Mouse (Mus musculus) forebrain, embryonic 13.5 days (tissue): Measurements from ENCODE around the gene D430019H16Rik. TPM values are rescaled to one million over a fixed set of nuclear protein-coding genes. Genes with fewer than 3 reads are reported as not detected.

ENCODE experiments used
- ATAC-seq: fragments of 200-750 bp; cut with Nextera tagmentation; 2 replicates; pipeline ENCODE4 v1.8.0; 2017
- H3K27ac ChIP-seq: fragments of 300-500 bp; sonication (generic); 2 replicates; pipeline ENCODE4 v1.5.1; 2015; ENCODE audit warnings: inconsistent platforms, mild to moderate bottlenecking, moderate library complexity
- H3K27me3 ChIP-seq: fragments of 300-500 bp; sonication (generic); 2 replicates; pipeline ENCODE4 v1.6.1; 2015; ENCODE audit warnings: mild to moderate bottlenecking, inconsistent platforms
- H3K36me3 ChIP-seq: fragments of 300-500 bp; sonication (generic); 2 replicates; pipeline ENCODE4 v1.6.1; 2015; ENCODE audit warnings: mild to moderate bottlenecking, inconsistent platforms; ENCODE audit not compliant: poor library complexity, severe bottlenecking
- H3K4me1 ChIP-seq: fragments of 300-500 bp; sonication (generic); 2 replicates; pipeline ENCODE4 v1.6.1; 2015; ENCODE audit warnings: inconsistent platforms
- H3K4me2 ChIP-seq: fragments of 300-500 bp; sonication (generic); 2 replicates; pipeline ENCODE4 v1.6.1; 2015; ENCODE audit warnings: inconsistent platforms, mild to moderate bottlenecking, moderate library complexity
- H3K4me3 ChIP-seq: fragments of 300-500 bp; sonication (generic); 2 replicates; pipeline ENCODE4 v1.5.1; 2015; ENCODE audit warnings: mild to moderate bottlenecking, inconsistent platforms
- H3K9ac ChIP-seq: fragments of 300-500 bp; sonication (generic); 2 replicates; pipeline ENCODE4 v1.6.1; 2015; ENCODE audit warnings: mild to moderate bottlenecking, inconsistent platforms
- H3K9me3 ChIP-seq: fragments of 300-500 bp; sonication (generic); replicated peaks from 2 replicates; pipeline ENCODE4 v1.6.1; 2016; ENCODE audit warnings: inconsistent platforms
- WGBS: fragments of 180-500 bp; shearing (Covaris S2); methylation state at CpG from one replicate; pipeline ENCODE4 v1.1.7; 2015; 5-methylcytosine and 5-hydroxymethylcytosine counted together
- polyA plus RNA-seq: library from polyadenylated mRNA; unstranded; fragments of >200 nt; fragmentation: Nextera tagmentation; extraction: Ambion mirVana; gene quantifications from 2 replicates; pipeline ENCODE4 v1.2.1, GENCODE M21; 2015

The D430019H16Rik gene
- polyA plus RNA-seq, 1 experiment from 2014 or later: 9.1 TPM

DNA sequence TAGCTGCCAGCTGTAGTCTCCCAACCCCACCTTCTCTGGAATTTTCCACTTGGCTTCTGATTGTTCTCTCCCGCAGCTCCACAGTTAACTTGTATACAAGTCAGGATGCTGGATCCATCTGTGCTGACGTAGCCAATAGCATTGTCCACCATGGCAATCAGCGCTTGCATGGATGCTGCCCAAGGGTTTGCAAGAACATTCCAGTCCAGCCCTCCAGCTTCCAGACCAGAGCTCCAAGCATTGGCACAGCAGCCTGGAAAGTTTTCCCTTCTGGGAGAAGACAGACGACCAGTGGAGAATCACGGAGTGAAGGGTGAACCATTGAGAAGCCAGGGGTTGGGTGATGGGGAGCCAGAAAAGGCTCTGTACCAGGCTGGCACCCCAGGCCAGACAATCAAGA lies 41.1 kb downstream of the D430019H16Rik start:
- no peaks in the 10 kb centered on the region for H3K27me3 ChIP-seq
- H3K9ac ChIP-seq: no peak overlapping the region
- no peak overlapping the region for H3K27ac ChIP-seq
- no peak overlapping the region for H3K4me3 ChIP-seq
- peaks cover 21% of the 10 kb centered on the region for H3K36me3 ChIP-seq
- H3K4me1 ChIP-seq: no peaks in the 10 kb centered on the region
- no peaks in the 10 kb centered on the region for H3K9me3 ChIP-seq
- WGBS: 85% methylated on average over 5 of the region's 5 CpGs
- ATAC-seq: no peak
- H3K4me2 ChIP-seq: no peak overlapping the region

DNA sequence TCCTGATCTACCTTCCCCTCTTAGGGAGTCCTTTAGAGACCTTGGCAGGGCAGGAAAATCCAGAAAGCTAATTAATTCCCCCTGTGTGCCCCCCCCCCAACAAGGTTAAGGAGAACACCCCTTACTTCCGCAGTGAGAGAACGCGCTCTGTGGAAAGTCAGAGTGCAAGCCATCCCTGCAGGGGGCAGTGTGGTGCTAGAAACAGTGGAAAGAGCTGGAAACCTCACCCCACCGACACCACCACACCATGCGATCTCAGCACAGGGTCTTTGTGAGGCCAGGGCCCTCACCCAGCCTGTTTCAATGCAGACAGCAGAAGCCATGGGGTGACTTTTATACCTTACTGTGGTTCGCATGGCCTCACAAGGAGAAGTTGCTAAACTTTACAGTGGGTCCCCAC lies 44.2 kb downstream of the D430019H16Rik start:
- no peaks in the 10 kb centered on the region for H3K27me3 ChIP-seq
- 10% methylated on average over 6 of the region's 6 CpGs for WGBS
- no peak overlapping the region for H3K4me3 ChIP-seq
- H3K4me2 ChIP-seq: no peak overlapping the region
- peak; percentile 52 for ATAC-seq
- H3K36me3 ChIP-seq: 0 out of 2 replicates have a peak, but pooled peaks cover 1% of the 10 kb centered on the region
- H3K9me3 ChIP-seq: no peaks in the 10 kb centered on the region
- no peak overlapping the region for H3K27ac ChIP-seq
- no peaks in the 10 kb centered on the region for H3K4me1 ChIP-seq
- no peak overlapping the region for H3K9ac ChIP-seq

DNA sequence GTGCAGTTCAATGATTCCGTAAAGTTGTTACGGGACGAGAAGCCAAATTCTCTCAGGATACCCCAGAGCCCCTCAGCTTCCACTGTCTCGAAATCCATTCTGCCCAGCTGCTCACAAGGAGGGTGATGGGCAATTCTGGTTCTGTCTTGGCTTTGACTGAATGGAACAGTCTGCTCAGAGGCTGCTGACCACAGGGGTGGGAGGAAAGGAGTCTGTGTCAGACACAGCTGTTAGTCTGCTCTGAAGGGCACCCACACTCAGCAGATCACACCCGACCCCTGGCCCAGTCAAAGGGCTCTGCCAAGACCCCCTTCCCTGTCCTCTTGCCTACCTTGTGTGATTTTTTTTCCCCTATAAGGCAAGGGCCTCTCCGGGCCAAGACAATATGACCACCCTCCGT lies 44.8 kb downstream of the D430019H16Rik start:
- H3K4me2 ChIP-seq: no peak overlapping the region
- H3K27ac ChIP-seq: no peak overlapping the region
- H3K9ac ChIP-seq: no peak overlapping the region
- H3K4me3 ChIP-seq: no peak overlapping the region
- no peaks in the 10 kb centered on the region for H3K4me1 ChIP-seq
- no peaks in the 10 kb centered on the region for H3K36me3 ChIP-seq
- H3K9me3 ChIP-seq: no peaks in the 10 kb centered on the region
- ATAC-seq: no peak
- H3K27me3 ChIP-seq: no peaks in the 10 kb centered on the region
- 87% methylated on average over 7 of the region's 7 CpGs for WGBS

DNA sequence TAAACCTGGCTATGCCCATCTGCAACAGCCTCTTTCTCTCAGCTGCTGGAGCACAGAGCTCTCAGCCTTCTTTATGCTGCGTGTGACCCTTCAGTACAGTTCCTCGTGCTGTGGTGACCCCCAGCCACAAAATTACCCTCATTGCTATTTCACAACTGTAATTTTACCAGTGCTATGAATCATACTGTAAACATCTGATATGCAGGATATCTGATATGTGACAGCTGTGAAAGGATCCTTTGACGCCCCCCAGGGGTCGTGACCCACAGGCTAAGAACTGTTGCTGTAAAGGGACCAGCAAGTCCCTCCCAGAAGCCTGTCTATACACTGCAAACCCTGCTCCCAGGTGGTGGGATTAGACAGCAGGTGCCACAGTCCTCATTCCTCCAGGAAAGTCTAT lies 45.2 kb downstream of the D430019H16Rik start:
- no peak for ATAC-seq
- Histone ChIP-seq H3K9me3 (no peaks in the 10 kb centered on the region), H3K9ac (no peak overlapping the region), H3K27ac (no peak overlapping the region), H3K4me1 (no peaks in the 10 kb centered on the region), H3K4me3 (no peak overlapping the region), H3K36me3 (no peaks in the 10 kb centered on the region), H3K27me3 (no peaks in the 10 kb centered on the region), H3K4me2 (no peak overlapping the region)
- WGBS: 72% methylated on average over 4 of the region's 4 CpGs

GRCm38 (mm10) chr12:105500940-105501339 lies 47.3 kb downstream of the D430019H16Rik start:
- Histone ChIP-seq H3K4me2 (no peak overlapping the region), H3K4me1 (no peaks in the 10 kb centered on the region), H3K27ac (no peak overlapping the region), H3K36me3 (no peaks in the 10 kb centered on the region), H3K9ac (no peak overlapping the region), H3K4me3 (no peak overlapping the region), H3K27me3 (no peaks in the 10 kb centered on the region), H3K9me3 (no peaks in the 10 kb centered on the region)
- 72% methylated on average over 5 of the region's 5 CpGs for WGBS
- ATAC-seq: no peak

DNA sequence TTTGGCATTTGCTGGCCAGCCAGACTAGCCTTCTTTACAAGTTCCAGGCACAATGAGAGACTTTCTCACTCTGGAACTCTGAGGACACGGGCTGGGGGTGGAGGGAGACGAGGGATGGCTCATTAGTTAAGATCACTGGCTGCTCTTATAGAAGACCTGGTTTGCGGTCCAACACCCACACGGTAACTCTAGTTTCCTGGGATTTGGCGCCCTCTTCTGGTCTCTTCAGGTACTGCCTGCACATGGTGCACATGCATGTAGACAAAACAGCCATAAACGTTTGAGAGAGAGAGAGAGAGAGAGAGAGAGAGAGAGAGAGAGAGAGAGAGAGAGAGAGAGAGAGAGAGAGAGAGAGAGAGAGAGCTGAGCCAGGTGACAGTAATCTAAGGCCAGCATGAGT lies 51.1 kb downstream of the D430019H16Rik start:
- Histone ChIP-seq H3K27ac (no peak overlapping the region), H3K4me1 (no peaks in the 10 kb centered on the region), H3K9me3 (no peaks in the 10 kb centered on the region), H3K4me2 (no peak overlapping the region), H3K4me3 (no peak overlapping the region), H3K36me3 (no peaks in the 10 kb centered on the region), H3K27me3 (no peaks in the 10 kb centered on the region), H3K9ac (no peak overlapping the region)
- no peak for ATAC-seq
- WGBS: 67% methylated on average over 6 of the region's 6 CpGs

DNA sequence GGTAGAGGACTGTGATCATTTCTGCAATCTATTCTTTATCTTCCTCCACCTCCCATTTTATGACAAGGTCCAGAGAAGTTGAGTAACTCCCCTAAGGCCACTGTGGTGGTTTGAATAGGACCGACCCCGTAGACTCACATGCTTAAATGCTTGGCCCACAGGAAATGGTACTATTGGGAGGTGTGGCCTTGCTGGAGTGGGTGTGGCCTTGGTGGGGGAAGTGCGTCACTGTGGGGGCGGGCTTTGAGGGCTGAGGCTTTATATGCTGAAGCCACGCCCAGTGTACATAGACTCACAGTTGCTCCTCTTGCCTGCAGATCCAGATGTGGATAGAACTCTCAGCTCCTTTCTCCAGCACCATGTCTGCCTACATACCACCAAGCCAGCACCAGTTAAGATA lies 57.5 kb downstream of the D430019H16Rik start:
- WGBS: 88% methylated on average over 5 of the region's 5 CpGs
- H3K36me3 ChIP-seq: no peaks in the 10 kb centered on the region
- no peak overlapping the region for H3K9ac ChIP-seq
- no peak overlapping the region for H3K4me3 ChIP-seq
- no peak for ATAC-seq
- no peaks in the 10 kb centered on the region for H3K4me1 ChIP-seq
- H3K9me3 ChIP-seq: no peaks in the 10 kb centered on the region
- no peaks in the 10 kb centered on the region for H3K27me3 ChIP-seq
- H3K4me2 ChIP-seq: no peak overlapping the region
- no peak overlapping the region for H3K27ac ChIP-seq

DNA sequence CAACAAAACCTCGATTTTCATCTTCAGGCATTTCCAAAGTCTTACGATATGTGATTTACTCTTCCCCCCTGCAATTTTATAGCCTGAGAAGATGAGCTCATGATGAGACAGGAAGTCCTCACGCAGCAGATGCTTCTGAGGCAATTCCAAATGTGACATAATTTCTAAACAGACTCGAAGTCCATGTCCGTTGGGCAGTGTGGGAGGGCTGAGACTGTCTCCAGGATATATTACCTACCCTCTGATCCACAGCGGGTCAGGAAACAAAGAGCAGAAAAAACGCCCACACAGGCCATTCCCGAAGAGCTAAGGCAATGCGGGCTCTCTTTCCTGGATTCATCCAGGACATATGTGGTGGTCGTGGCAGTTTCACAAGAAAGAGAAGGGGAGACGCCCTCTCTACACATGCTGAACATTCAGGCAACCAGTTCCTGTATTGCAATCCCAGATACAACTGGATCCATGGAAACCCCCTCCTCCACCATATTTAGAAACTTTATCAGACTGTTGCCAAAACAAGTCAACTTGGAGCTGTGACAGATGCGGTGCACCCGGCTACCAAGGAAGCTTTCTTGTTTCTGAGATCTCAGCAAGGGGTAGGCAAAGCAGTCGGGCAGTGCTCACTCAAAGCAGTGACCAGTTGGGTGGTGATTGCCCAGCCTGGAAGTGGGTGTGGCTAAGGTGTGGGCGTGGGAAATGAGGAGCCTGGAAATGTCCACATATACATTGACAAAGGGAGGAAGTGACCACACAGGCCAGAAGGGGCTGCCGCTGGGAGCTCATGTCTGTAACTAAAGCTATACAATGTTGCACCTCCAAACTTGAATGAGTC lies 58.2 kb downstream of the D430019H16Rik start:
- no peak for ATAC-seq
- Histone ChIP-seq H3K4me3 (no peak overlapping the region), H3K27ac (no peak overlapping the region), H3K9ac (no peak overlapping the region), H3K9me3 (no peaks in the 10 kb centered on the region), H3K27me3 (no peaks in the 10 kb centered on the region), H3K4me1 (no peaks in the 10 kb centered on the region), H3K36me3 (no peaks in the 10 kb centered on the region), H3K4me2 (no peak overlapping the region)
- WGBS: 80% methylated on average over 16 of the region's 16 CpGs

DNA sequence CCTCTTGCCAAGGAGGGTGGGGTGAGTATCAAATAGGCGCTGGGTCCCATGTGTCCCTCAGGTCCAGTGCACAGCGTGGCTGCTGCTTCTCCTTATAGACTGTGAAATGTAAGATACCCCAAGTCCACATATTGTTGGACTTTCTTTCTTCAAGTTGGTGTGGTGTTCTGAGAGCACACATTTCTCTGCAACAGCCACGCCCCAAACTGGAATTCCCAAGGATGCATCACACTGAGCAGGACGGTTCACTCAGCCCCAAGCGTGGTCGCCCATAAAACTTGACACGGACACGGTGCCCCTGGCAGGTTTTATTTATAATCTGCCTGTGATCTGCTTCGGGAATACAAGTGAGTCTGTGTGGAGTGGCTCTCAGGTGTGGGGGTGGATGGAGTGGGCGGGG lies 60.5 kb downstream of the D430019H16Rik start:
- ATAC-seq: no peak
- Histone ChIP-seq H3K4me3 (no peak overlapping the region), H3K4me2 (no peak overlapping the region), H3K9ac (no peak overlapping the region), H3K27me3 (no peaks in the 10 kb centered on the region), H3K4me1 (no peaks in the 10 kb centered on the region), H3K36me3 (no peaks in the 10 kb centered on the region), H3K9me3 (no peaks in the 10 kb centered on the region), H3K27ac (no peak overlapping the region)
- WGBS: 89% methylated on average over 10 of the region's 10 CpGs

- no peak for ATAC-seq
- Histone ChIP-seq H3K9ac (no peak overlapping the region), H3K27ac (no peak overlapping the region), H3K9me3 (no peaks in the 10 kb centered on the region), H3K27me3 (no peaks in the 10 kb centered on the region), H3K4me2 (no peak overlapping the region), H3K4me3 (no peak overlapping the region), H3K4me1 (no peaks in the 10 kb centered on the region), H3K36me3 (no peaks in the 10 kb centered on the region)
- 82% methylated on average over 21 of the region's 21 CpGs for WGBS
These were observed 63.5 kb downstream of the D430019H16Rik start for GRCm38 (mm10) chr12:105517026-105517675.

DNA sequence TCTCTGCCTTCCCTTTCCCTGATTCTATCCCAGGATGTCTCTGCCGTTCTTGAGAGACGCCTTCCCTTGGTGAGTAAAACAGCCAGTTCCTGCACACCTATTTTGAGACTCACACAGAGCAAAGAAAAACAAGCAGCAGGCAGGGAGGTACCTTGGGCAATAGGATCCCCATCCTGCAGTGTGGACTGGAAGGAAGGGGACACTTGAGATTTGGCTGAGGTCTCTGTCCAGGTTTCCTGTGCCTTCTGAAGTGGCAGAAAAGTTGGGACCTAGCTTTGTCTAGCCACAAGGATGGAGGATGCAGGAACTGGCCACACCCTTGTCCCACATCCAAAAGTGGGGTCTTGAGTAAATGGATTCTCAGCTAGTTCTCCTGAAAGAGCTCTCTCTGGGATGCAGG lies 66.2 kb downstream of the D430019H16Rik start:
- WGBS: 82% methylated on average over 2 of the region's 2 CpGs
- Histone ChIP-seq H3K27ac (no peak overlapping the region), H3K4me2 (no peak overlapping the region), H3K4me3 (no peak overlapping the region), H3K9ac (no peak overlapping the region), H3K36me3 (no peaks in the 10 kb centered on the region), H3K27me3 (no peaks in the 10 kb centered on the region), H3K9me3 (no peaks in the 10 kb centered on the region), H3K4me1 (no peaks in the 10 kb centered on the region)
- no peak for ATAC-seq

GRCm38 (mm10) chr12:105521170-105521762 lies 67.6 kb downstream of the D430019H16Rik start:
- 84% methylated on average over 15 of the region's 15 CpGs for WGBS
- Histone ChIP-seq H3K4me2 (no peak overlapping the region), H3K4me3 (no peak overlapping the region), H3K9me3 (no peaks in the 10 kb centered on the region), H3K27me3 (no peaks in the 10 kb centered on the region), H3K27ac (no peak overlapping the region), H3K9ac (no peak overlapping the region), H3K4me1 (no peaks in the 10 kb centered on the region), H3K36me3 (no peaks in the 10 kb centered on the region)
- no peak for ATAC-seq
